Mouse (Mus musculus): Measurements from ENCODE around the gene Mesp2. TPM values are rescaled to one million over a fixed set of nuclear protein-coding genes. Genes with fewer than 3 reads are reported as not detected.
A peak's percentile ranks its signal among the peaks of the same experiment; 100 is the strongest.

Mesp2 gene
- polyA plus RNA-seq, 1 experiment from 2014 or later: 1.7 TPM

- no peaks in the 10 kb centered on the region for H3K4me1 ChIP-seq (replicated peaks; ENCODE audit: control insufficient read depth, insufficient read depth, low read length)
- H3K36me3 ChIP-seq (ENCODE audit: control insufficient read depth, insufficient read depth): peaks cover 10% of the 10 kb centered on the region
- ATAC-seq: 0 out of 2 replicates have a peak, but pooled peaks have one; percentile 1
- H3K27ac ChIP-seq (ENCODE audit: low read depth, low read length): no peak overlapping the region
- no peak overlapping the region for H3K4me3 ChIP-seq (ENCODE audit: low read depth, low read length)
- no peak overlapping the region for H3K4me2 ChIP-seq (replicated peaks; ENCODE audit: low read depth)
- H3K9me3 ChIP-seq (ENCODE audit: control insufficient read depth): no peaks in the 10 kb centered on the region
- no peaks in the 10 kb centered on the region for H3K27me3 ChIP-seq (replicated peaks; ENCODE audit: control insufficient read depth, insufficient read depth, low read length)
- 58% methylated on average over 11 of the region's 11 CpGs for WGBS
- H3K9ac ChIP-seq (ENCODE audit: low read depth, low read length): no peak overlapping the region
- no peak for TF ChIP-seq CTCF (IDR thresholded peaks at IDR 0.05; ENCODE audit: low read depth)
Observed at GRCm38 (mm10) chr7:79819996-79820395, 9.5 kb downstream of the Mesp2 start.

- Histone ChIP-seq H3K36me3 (ENCODE audit: control insufficient read depth, insufficient read depth) (peaks cover 32% of the 10 kb centered on the region), H3K9ac (ENCODE audit: low read depth, low read length) (no peak overlapping the region), H3K4me1 (replicated peaks; ENCODE audit: control insufficient read depth, insufficient read depth, low read length) (no peaks in the 10 kb centered on the region), H3K27ac (ENCODE audit: low read depth, low read length) (no peak overlapping the region), H3K4me3 (ENCODE audit: low read depth, low read length) (no peak overlapping the region), H3K4me2 (replicated peaks; ENCODE audit: low read depth) (no peak overlapping the region), H3K9me3 (ENCODE audit: control insufficient read depth) (no peaks in the 10 kb centered on the region), H3K27me3 (replicated peaks; ENCODE audit: control insufficient read depth, insufficient read depth, low read length) (no peaks in the 10 kb centered on the region)
- no peak for ATAC-seq
- 70% methylated on average over 12 of the region's 12 CpGs for whole genome bisulfite sequencing
- no peak for TF ChIP-seq CTCF (IDR thresholded peaks at IDR 0.05; ENCODE audit: low read depth)
Observed at GRCm38 (mm10) chr7:79822092-79822695, 11.7 kb downstream of the Mesp2 start.

DNA sequence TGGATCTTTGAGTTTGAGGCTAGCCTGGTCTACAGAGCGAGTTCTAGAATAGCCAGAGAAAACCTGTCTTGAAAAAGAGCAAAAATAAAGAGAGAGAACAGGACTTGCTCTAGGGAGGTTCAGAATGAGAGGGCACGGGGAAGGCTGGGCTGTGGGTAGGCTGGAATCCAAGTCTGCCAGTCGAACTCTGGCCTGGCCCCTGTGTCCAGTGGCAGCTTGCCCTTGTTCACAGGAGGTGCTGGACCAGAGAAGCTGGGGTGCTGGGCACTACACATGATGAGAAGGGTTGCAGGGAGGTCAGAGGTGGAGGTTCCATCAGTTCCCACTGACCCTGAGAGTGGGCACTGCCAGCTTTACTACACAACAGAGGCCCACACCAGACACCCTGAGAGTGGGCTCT is 17.8 kb downstream of the Mesp2 start:
- no peak overlapping the region for H3K4me3 ChIP-seq (ENCODE audit: low read depth, low read length)
- TF ChIP-seq CTCF (IDR thresholded peaks at IDR 0.05; ENCODE audit: low read depth): no peak
- WGBS: 70% methylated on average over 3 of the region's 3 CpGs
- peaks cover 44% of the 10 kb centered on the region for H3K36me3 ChIP-seq (ENCODE audit: control insufficient read depth, insufficient read depth)
- H3K27ac ChIP-seq (ENCODE audit: low read depth, low read length): no peak overlapping the region
- no peaks in the 10 kb centered on the region for H3K9me3 ChIP-seq (ENCODE audit: control insufficient read depth)
- no peaks in the 10 kb centered on the region for H3K27me3 ChIP-seq (replicated peaks; ENCODE audit: control insufficient read depth, insufficient read depth, low read length)
- no peak overlapping the region for H3K4me2 ChIP-seq (replicated peaks; ENCODE audit: low read depth)
- no peaks in the 10 kb centered on the region for H3K4me1 ChIP-seq (replicated peaks; ENCODE audit: control insufficient read depth, insufficient read depth, low read length)
- ATAC-seq: no peak
- no peak overlapping the region for H3K9ac ChIP-seq (ENCODE audit: low read depth, low read length)

DNA sequence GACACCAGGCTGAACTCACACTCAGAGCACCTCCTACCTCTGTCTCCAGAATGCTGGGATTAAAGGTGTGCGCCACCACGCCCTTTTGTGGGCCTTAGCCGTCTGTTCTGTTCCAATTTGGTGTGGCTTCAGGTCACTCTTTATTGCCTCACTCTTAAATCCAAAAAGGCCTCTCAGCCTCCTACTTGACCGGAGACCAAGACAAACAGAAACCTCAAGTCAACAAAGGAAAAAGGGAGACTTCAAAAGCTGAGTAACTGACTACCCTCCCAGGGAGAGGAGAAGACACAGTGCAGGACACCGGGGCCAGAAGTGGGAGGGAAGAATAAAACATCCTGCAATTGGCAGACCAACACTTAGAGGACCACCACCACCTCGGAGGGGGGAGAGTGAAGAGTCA is 20.6 kb downstream of the Mesp2 start:
- no peaks in the 10 kb centered on the region for H3K9me3 ChIP-seq (ENCODE audit: control insufficient read depth)
- no peak for TF ChIP-seq CTCF (IDR thresholded peaks at IDR 0.05; ENCODE audit: low read depth)
- ATAC-seq: no peak
- H3K9ac ChIP-seq (ENCODE audit: low read depth, low read length): no peak overlapping the region
- H3K4me1 ChIP-seq (replicated peaks; ENCODE audit: control insufficient read depth, insufficient read depth, low read length): no peaks in the 10 kb centered on the region
- H3K27me3 ChIP-seq (replicated peaks; ENCODE audit: control insufficient read depth, insufficient read depth, low read length): no peaks in the 10 kb centered on the region
- no peak overlapping the region for H3K4me3 ChIP-seq (ENCODE audit: low read depth, low read length)
- H3K27ac ChIP-seq (ENCODE audit: low read depth, low read length): no peak overlapping the region; the same call in 1 of the 2 replicates
- H3K4me2 ChIP-seq (replicated peaks; ENCODE audit: low read depth): no peak overlapping the region
- 48% methylated on average over 6 of the region's 6 CpGs for WGBS
- H3K36me3 ChIP-seq (ENCODE audit: control insufficient read depth, insufficient read depth): peaks cover 51% of the 10 kb centered on the region

DNA sequence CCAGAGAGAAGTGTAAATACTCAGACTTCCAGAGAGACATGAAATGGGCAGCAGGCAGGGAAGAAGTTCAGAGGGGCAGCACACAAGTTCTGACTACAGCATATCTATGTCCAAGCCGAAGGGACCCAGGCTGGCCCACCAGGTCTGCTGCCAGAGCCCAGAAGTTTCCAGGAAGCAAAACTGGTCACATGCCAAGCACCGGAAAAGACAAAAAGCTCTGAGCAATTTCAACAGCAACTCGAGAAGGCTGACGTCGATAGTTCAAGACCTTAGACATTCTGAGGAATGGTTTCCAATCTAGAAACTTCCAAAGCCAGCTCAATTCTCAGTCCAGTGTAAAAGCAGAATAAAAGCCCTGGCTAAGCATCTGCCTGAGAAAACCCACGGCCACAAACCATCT is 21.1 kb downstream of the Mesp2 start:
- 56% methylated on average over 6 of the region's 6 CpGs for WGBS
- Histone ChIP-seq H3K27ac (ENCODE audit: low read depth, low read length) (no peak overlapping the region; the same call in 1 of the 2 replicates), H3K9me3 (ENCODE audit: control insufficient read depth) (no peaks in the 10 kb centered on the region), H3K27me3 (replicated peaks; ENCODE audit: control insufficient read depth, insufficient read depth, low read length) (no peaks in the 10 kb centered on the region), H3K4me1 (replicated peaks; ENCODE audit: control insufficient read depth, insufficient read depth, low read length) (no peaks in the 10 kb centered on the region), H3K4me3 (ENCODE audit: low read depth, low read length) (no peak overlapping the region), H3K36me3 (ENCODE audit: control insufficient read depth, insufficient read depth) (peaks cover 51% of the 10 kb centered on the region), H3K4me2 (replicated peaks; ENCODE audit: low read depth) (no peak overlapping the region), H3K9ac (ENCODE audit: low read depth, low read length) (no peak overlapping the region)
- TF ChIP-seq CTCF (IDR thresholded peaks at IDR 0.05; ENCODE audit: low read depth): no peak
- no peak for ATAC-seq

DNA sequence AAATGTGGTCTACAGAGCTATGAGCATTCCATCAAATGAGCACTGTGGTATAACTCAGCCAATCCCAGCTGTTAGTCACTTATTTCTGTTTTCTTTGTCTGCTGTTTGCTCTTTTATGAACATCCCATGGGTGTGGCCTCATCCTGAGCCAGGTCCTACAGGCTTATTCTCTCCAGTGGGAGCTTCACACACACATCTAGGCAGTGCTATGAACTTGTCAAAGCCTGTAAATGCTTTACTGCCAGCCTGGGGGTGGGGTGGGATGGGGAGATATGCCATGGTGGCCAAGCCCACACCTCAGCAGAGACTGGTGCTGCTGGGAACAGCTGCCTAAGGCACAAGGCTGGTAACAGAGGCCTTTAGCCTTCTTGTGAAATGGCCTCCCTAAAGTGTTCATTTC is 22.5 kb downstream of the Mesp2 start:
- Histone ChIP-seq H3K27ac (ENCODE audit: low read depth, low read length) (no peak overlapping the region), H3K36me3 (ENCODE audit: control insufficient read depth, insufficient read depth) (peaks cover 39% of the 10 kb centered on the region), H3K4me3 (ENCODE audit: low read depth, low read length) (no peak overlapping the region), H3K9me3 (ENCODE audit: control insufficient read depth) (no peaks in the 10 kb centered on the region), H3K4me1 (replicated peaks; ENCODE audit: control insufficient read depth, insufficient read depth, low read length) (0 out of 2 replicates have a peak, but pooled peaks cover 3% of the 10 kb centered on the region), H3K4me2 (replicated peaks; ENCODE audit: low read depth) (no peak overlapping the region), H3K9ac (ENCODE audit: low read depth, low read length) (no peak overlapping the region), H3K27me3 (replicated peaks; ENCODE audit: control insufficient read depth, insufficient read depth, low read length) (no peaks in the 10 kb centered on the region)
- no peak for ATAC-seq
- no peak for TF ChIP-seq CTCF (IDR thresholded peaks at IDR 0.05; ENCODE audit: low read depth)

Data from intestine, postnatal 0 days (tissue).